Mouse (Mus musculus) kidney, adult 9 months (tissue): ENCODE measurements at regions not wholly inside any gene's neighbourhood (a gene's known extent, or its start where the extent isn't known, plus 50 kb on each side); places are given as distances from the start of the nearest gene placed in this dataset.

Source experiments
- DNase-seq: peaks from one replicate; pipeline ENCODE4 v3.0.0; 2022

GRCm38 (mm10) chr9:49946857-49947256 lies 148.1 kb upstream of the Ncam1 start:
- no peak for DNase-seq

GRCm38 (mm10) chr9:49935555-49936376 lies 137.0 kb upstream of the Ncam1 start:
- DNase-seq, result no peak

DNA sequence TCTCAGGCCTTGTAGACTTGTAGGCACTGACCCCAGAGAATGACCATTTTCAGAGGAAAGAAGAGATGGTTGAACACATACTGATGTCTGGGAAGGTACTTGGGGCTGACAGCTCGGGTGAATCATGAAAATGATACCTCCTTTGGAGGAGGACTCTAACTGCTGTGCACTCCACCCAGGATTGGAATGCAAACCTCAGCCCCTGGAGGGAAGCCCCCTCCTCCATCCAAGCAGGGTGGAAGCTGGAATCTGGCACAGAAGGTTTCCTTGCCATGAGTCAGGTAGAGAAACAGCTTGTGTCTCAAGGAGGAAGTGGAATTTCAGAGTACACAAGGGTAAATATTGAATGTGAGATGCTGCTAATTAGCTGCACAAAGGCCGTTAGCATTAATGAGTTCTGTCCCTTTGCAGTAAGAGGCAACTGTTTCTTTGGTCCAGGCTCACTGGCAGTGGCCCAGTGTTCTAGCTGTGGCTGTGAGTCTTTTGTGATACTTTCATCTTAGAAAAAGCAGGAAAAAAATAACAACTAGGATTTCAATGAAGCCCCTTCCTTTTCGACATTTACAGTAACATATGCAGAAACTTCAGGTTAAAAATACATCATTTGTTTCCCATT lies 129.4 kb upstream of the Ncam1 start:
- no peak for DNase-seq

GRCm38 (mm10) chr9:49927281-49927680 lies 128.6 kb upstream of the Ncam1 start:
- no peak for DNase-seq

DNA sequence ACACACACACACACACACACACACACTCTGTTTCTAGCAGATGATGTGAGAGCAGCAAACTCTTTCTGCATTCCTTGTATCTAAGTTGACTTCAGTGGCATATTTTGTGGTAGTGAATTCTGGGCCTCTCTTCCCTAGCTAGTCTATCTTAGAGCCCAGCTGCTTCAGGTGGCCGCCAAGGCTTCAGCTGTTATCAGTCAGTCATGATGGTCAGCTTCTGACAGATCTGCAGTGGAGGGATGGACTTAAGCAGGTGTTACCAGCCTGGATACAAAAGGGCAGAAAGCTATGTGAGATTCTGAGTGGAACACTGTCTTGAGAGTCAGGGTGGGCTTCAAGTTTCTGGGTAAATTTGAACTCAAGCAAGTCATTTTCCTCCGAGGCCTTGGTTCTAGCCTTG lies 127.1 kb upstream of the Ncam1 start:
- no peak for DNase-seq

GRCm38 (mm10) chr9:49923981-49924501 lies 125.3 kb upstream of the Ncam1 start:
- peak; percentile 75 for DNase-seq

GRCm38 (mm10) chr9:49922770-49923169 lies 124.0 kb upstream of the Ncam1 start:
- peak; percentile 10 for DNase-seq

GRCm38 (mm10) chr9:49922162-49922561 lies 123.4 kb upstream of the Ncam1 start:
- no peak for DNase-seq

- DNase-seq, result no peak
Observed at GRCm38 (mm10) chr9:49921306-49921705, 122.6 kb upstream of the Ncam1 start.

GRCm38 (mm10) chr9:49915046-49915719 lies 116.5 kb upstream of the Ncam1 start:
- DNase-seq, result no peak

DNA sequence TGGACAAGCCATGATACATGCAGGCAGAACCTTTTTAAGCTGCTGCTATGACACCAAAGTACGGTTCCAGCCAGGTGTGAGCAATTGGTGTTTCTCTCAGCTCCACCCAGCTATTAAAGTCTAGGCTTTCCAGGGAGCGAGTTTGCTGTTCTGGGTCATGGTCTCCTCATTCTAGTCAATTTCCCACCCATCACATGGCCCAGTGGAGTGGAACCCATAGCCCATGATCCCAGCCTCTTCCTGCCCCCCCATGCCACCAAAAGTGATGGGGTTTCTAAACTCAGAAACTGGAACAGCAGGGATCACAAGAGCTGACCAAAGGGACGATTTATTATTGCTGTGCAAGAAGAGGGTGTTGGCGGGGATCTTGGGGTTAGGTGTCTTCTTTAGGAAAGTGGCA lies 115.0 kb upstream of the Ncam1 start:
- DNase-seq, result no peak

DNA sequence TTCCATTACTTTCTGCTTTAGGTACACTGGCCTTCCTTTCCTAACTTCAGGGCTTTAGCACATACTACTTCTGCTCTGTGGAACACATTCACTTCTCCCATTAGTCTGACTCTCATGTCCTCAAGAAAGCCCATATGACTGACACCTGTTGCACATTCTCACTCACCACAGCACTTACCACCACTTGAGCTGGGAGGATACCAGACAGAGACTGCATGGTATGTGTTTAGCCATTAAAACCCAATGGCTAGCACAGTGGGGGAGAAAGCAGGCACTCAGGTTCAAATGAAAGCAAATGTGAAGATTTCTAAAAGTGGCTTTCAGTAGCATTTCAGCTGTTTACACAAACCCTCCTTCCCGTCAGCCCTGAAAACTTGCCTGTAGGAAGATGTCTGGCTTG lies 113.6 kb upstream of the Ncam1 start:
- DNase-seq, result no peak

DNA sequence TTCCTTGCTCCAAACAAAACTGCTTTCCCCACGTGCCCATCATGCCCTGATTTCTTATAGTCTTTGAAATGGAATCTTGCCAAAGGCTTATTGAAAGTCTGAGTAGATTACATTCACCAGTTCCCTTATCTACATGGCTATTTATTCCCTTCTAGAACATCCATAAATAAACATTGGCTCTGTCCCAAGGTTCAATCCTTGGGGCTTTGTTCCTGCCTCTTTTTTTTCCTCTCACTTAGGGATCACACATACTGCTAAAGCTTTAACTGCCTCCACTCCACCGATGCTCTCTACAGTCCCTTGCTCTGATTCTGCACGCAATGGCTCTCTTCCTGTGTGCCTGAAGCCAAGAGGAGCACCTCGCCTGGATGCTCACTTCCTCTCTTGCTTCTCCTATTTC lies 107.6 kb upstream of the Ncam1 start:
- DNase-seq, result no peak

DNA sequence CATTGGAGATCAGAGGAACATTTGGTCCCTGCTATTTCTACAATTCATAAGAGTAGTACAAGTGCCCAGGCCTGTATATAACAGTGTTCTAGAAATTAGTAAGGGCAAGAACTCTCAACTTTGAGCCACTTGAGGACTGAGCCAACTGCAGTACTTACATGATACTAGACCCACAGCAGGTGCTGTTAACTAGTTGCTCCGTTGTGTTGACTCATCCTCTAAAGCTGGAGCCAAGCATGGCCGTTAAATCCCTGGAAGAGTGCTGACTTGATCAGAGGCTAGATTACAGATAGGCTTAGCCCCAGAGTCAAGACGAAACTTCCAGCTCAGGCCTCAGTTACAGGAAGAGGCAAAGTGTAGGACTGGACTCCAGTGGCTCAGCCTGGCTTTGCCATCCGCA lies 107.0 kb upstream of the Ncam1 start:
- DNase-seq, result no peak

GRCm38 (mm10) chr9:49898947-49899346 lies 100.2 kb upstream of the Ncam1 start:
- no peak for DNase-seq

DNA sequence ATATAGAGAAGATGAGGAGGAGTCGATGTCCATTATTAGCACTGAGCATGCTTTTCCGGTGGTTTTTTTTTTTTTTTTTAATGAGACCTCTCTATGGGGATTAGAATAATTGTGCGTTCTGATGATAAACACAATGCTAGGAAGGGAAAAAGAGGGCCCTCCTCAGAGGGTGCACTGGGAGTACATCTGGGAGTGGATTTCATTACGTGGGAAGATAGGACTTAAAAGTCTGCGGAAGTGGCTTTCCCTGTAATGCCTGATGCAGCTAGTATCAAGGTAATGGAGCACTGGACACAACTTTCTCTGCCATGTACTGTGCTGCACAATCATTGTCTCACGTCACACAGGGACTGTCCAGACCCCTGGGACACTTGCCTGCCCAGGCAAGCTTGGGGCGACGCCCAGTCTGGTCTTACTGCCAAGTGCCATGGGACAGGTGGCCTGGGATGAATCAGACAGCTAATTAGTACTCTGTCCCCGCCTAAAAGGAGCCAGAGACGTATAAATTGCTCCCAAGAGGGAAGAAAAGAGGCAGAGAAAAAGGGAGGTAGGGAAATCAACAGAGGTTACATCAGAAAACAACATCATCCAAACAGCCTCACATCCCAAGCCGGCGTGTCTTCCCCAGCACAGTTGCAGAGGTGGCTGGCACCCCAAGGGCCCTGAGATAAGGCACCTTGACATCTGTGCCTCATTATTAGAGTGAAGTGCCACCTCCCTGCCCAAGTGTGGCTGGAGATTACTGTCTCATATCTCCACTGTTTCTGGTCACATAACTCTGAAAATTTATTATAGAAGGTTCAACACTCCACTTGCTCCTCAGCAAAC lies 86.0 kb upstream of the Ncam1 start:
- DNase-seq, result no peak

DNA sequence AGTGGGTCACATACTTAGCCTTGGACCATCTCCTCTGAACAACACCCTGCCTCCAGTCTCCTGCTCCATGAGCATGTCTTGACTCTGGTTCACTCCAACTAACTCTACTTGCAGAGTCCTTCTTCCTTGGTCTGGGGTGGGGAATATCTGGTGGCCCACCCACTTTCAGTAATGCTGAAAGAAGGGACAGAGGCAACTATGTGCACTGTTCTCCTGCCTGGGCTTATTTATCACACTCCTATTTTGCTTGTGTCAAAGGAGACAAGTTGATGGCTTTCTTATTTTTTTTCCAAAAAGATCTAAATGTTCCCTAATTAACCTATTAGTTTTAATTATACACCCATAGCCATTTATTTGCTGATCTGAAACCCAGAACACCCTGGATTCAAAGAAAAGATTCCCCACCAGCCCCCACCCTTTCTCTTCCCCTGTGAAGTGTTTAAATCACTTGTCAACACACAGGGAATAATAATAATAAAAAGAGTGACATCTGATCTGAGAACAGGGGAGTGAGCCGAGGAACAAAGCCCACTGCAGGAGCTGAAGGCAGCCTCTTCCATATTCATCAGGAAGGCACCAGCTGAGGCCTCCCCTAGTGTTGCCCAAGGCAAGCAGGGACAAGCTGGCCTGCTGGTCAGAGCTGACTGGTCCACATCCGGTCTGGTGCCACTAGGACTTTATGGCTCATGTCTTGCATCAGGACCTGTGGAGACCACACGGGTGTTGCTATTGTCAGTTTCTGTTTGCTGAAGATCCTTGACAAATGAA lies 80.8 kb upstream of the Ncam1 start:
- DNase-seq, result no peak

GRCm38 (mm10) chr9:49874881-49875280 lies 76.2 kb upstream of the Ncam1 start:
- no peak for DNase-seq

- DNase-seq, result no peak
Observed at GRCm38 (mm10) chr9:49873550-49873949, 74.8 kb upstream of the Ncam1 start.

DNA sequence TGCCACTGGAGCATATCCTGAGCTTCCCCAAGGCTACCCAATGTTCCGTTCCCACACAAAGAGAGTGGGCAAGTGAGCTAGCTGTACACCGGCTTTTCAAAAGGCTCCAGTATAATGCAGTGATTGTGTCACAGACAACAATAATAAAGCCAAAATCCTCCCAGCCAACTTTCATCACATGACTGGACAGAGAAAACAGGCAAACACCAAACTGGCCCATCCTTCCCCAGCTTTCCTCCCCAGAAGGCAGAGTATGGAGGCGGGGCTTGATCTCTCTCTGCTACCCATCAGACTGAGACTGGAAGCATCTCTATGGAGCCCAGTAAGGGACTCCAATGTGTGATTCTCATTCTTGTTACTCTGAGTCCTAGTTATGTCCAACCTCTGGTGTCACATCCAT lies 52.8 kb upstream of the Ncam1 start:
- DNase-seq, result no peak

- no peak for DNase-seq
Observed at GRCm38 (mm10) chr9:49849442-49849841, 50.7 kb upstream of the Ncam1 start.

GRCm38 (mm10) chr9:49848943-49849342 lies 50.2 kb upstream of the Ncam1 start:
- peak; percentile 9 for DNase-seq
